Mouse (Mus musculus): ENCODE data around the gene Arl14.

GRCm38 (mm10) chr3:69253096-69253866 lies 31.1 kb downstream of the Arl14 start:
- TF ChIP-seq POLR2A (IDR thresholded peaks at IDR 0.05; ENCODE audit: borderline replicate concordance, control insufficient read depth, low read depth, low read length) (no peak), CTCF (IDR thresholded peaks at IDR 0.05; ENCODE audit: control insufficient read depth, insufficient read depth, low read length) (no peak)

All from bone marrow, adult 2 months (tissue).